Mouse (Mus musculus): ENCODE measurements around the gene Fmo1.

Gene Fmo1

GRCm38 (mm10) chr1:162859996-162860605 lies 6.3 kb downstream of the Fmo1 start:
- no peak for DNase-seq

GRCm38 (mm10) chr1:162859545-162859976 lies 6.8 kb downstream of the Fmo1 start:
- no peak for DNase-seq

- peak in 1 of 2 experiments; percentile 20 for DNase-seq
Observed at GRCm38 (mm10) chr1:162858748-162859130, 7.7 kb downstream of the Fmo1 start.

- DNase-seq: no peak
Observed at GRCm38 (mm10) chr1:162857766-162858747, 8.4 kb downstream of the Fmo1 start.

- no peak for DNase-seq
Observed at GRCm38 (mm10) chr1:162853812-162854482, 12.5 kb downstream of the Fmo1 start.

- DNase-seq: no peak
Observed at GRCm38 (mm10) chr1:162847554-162847953, 18.9 kb downstream of the Fmo1 start.

GRCm38 (mm10) chr1:162840211-162840610 lies 26.2 kb downstream of the Fmo1 start:
- DNase-seq: no peak

GRCm38 (mm10) chr1:162838976-162839375 lies 27.4 kb downstream of the Fmo1 start:
- DNase-seq: no peak

GRCm38 (mm10) chr1:162834342-162834741 lies 32.1 kb downstream of the Fmo1 start:
- no peak for DNase-seq

- DNase-seq: no peak
Observed at GRCm38 (mm10) chr1:162832574-162832953, 33.8 kb downstream of the Fmo1 start.

- DNase-seq: no peak
Observed at GRCm38 (mm10) chr1:162831838-162832573, 34.4 kb downstream of the Fmo1 start.

GRCm38 (mm10) chr1:162819280-162819679 lies 47.1 kb downstream of the Fmo1 start:
- DNase-seq: no peak

- no peak for DNase-seq
Observed at GRCm38 (mm10) chr1:162815381-162816127, 50.9 kb downstream of the Fmo1 start.

- no peak for DNase-seq
Observed at GRCm38 (mm10) chr1:162814932-162815331, 51.5 kb downstream of the Fmo1 start.

GRCm38 (mm10) chr1:162813836-162814156 lies 52.6 kb downstream of the Fmo1 start, which contains the start of gene Fmo4:
Fmo4 (minus strand) TSS chr1:162813972.
- peak; percentile 3 for DNase-seq

- DNase-seq: no peak
Observed at GRCm38 (mm10) chr1:162813143-162813835, 53.1 kb downstream of the Fmo1 start.

GRCm38 (mm10) chr1:162808541-162808940 lies 57.9 kb downstream of the Fmo1 start:
- DNase-seq: no peak

GRCm38 (mm10) chr1:162807441-162807840 lies 59.0 kb downstream of the Fmo1 start:
- no peak for DNase-seq

GRCm38 (mm10) chr1:162805011-162805410 lies 61.4 kb downstream of the Fmo1 start:
- no peak for DNase-seq

GRCm38 (mm10) chr1:162796441-162796840 lies 70.0 kb downstream of the Fmo1 start:
- DNase-seq: no peak

GRCm38 (mm10) chr1:162792306-162793044 lies 73.9 kb downstream of the Fmo1 start:
- no peak for DNase-seq
